Mouse (Mus musculus) liver, embryonic 13.5 days (tissue): ENCODE data around the gene Btbd1. TPM values are rescaled to one million over a fixed set of nuclear protein-coding genes. Genes with fewer than 3 reads are reported as not detected.
A peak's percentile ranks its signal among the peaks of the same experiment; 100 is the strongest.
"Not testable (repeated sequence)": the region's sequence is repeated elsewhere in the genome, so short reads cannot be mapped to it uniquely, and the experiment has no call there.

Source experiments
- ATAC-seq: fragments of 200-750 bp; cut with Nextera tagmentation; 2 replicates; pipeline ENCODE4 v1.8.0; 2017; ENCODE audit warnings: low read depth, mild to moderate bottlenecking, moderate number of reproducible peaks, moderate library complexity
- DNase-seq: peaks from one replicate; pipeline ENCODE4 v3.0.0; 2022
- H3K27ac ChIP-seq: fragments of 300-500 bp; sonication (generic); 2 replicates; pipeline ENCODE4 v1.5.1; 2015; ENCODE audit warnings: moderate library complexity, mild to moderate bottlenecking, inconsistent platforms
- H3K27me3 ChIP-seq: fragments of 300-500 bp; sonication (generic); 2 replicates; pipeline ENCODE4 v1.6.1; 2015; ENCODE audit warnings: mild to moderate bottlenecking, inconsistent platforms
- H3K36me3 ChIP-seq: fragments of 300-500 bp; sonication (generic); 2 replicates; pipeline ENCODE4 v1.6.1; 2015; ENCODE audit warnings: mild to moderate bottlenecking, inconsistent platforms
- H3K4me1 ChIP-seq: fragments of 300-500 bp; sonication (generic); replicated peaks from 2 replicates; pipeline ENCODE4 v1.6.1; 2015; ENCODE audit warnings: inconsistent platforms
- H3K4me2 ChIP-seq: fragments of 300-500 bp; sonication (generic); 2 replicates; pipeline ENCODE4 v1.6.1; 2015; ENCODE audit warnings: inconsistent platforms, mild to moderate bottlenecking, moderate library complexity
- H3K4me3 ChIP-seq: fragments of 300-500 bp; sonication (generic); replicated peaks from 2 replicates; pipeline ENCODE4 v1.5.1; 2015; ENCODE audit warnings: mild to moderate bottlenecking, inconsistent platforms
- H3K9ac ChIP-seq: fragments of 300-500 bp; sonication (generic); 2 replicates; pipeline ENCODE4 v1.6.1; 2015; ENCODE audit warnings: mild to moderate bottlenecking, inconsistent platforms
- H3K9me3 ChIP-seq: fragments of 300-500 bp; sonication (generic); replicated peaks from 2 replicates; pipeline ENCODE4 v1.6.1; 2016; ENCODE audit warnings: inconsistent platforms
- WGBS: fragments of 180-500 bp; shearing (Covaris S2); methylation state at CpG from one replicate; pipeline ENCODE4 v1.1.7; 2015; ENCODE audit not compliant: insufficient replicate concordance; 5-methylcytosine and 5-hydroxymethylcytosine counted together
- polyA plus RNA-seq: library from polyadenylated mRNA; unstranded; fragments of >200 nt; fragmentation: Nextera tagmentation; extraction: Ambion mirVana; gene quantifications from 2 replicates; pipeline ENCODE4 v1.2.1, GENCODE M21; 2015

Btbd1 gene
- polyA plus RNA-seq, 1 experiment from 2014 or later: 24.0 TPM

GRCm38 (mm10) chr7:81839746-81840145 lies 10.5 kb upstream of the Btbd1 start:
- no peak overlapping the region for H3K27ac ChIP-seq
- 44% methylated on average over 6 of the region's 6 CpGs for WGBS
- H3K36me3 ChIP-seq: no peaks in the 10 kb centered on the region
- no peak overlapping the region for H3K9ac ChIP-seq
- no peak for ATAC-seq
- no peaks in the 10 kb centered on the region for H3K9me3 ChIP-seq
- no peak overlapping the region for H3K4me3 ChIP-seq
- H3K4me1 ChIP-seq: no peaks in the 10 kb centered on the region
- no peaks in the 10 kb centered on the region for H3K27me3 ChIP-seq
- H3K4me2 ChIP-seq: no peak overlapping the region
- no peak for DNase-seq

- H3K9me3 ChIP-seq, H3K27me3 ChIP-seq, H3K36me3 ChIP-seq, H3K27ac ChIP-seq, ATAC-seq, DNase-seq, H3K4me1 ChIP-seq, H3K4me3 ChIP-seq, H3K4me2 ChIP-seq, H3K9ac ChIP-seq: not testable (repeated sequence)
- WGBS: 72% methylated on average over 5 of the region's 5 CpGs
Observed at GRCm38 (mm10) chr7:81837771-81838170, 8.5 kb upstream of the Btbd1 start.

GRCm38 (mm10) chr7:81835430-81835829 lies 6.2 kb upstream of the Btbd1 start:
- H3K9me3 ChIP-seq: no peaks in the 10 kb centered on the region
- no peak for ATAC-seq
- H3K4me3 ChIP-seq: no peak overlapping the region
- H3K36me3 ChIP-seq: no peaks in the 10 kb centered on the region
- H3K4me1 ChIP-seq: no peaks in the 10 kb centered on the region
- no peak overlapping the region for H3K9ac ChIP-seq
- 68% methylated on average over 5 of the region's 5 CpGs for WGBS
- H3K4me2 ChIP-seq: no peak overlapping the region
- no peak overlapping the region for H3K27ac ChIP-seq
- no peak for DNase-seq
- H3K27me3 ChIP-seq: no peaks in the 10 kb centered on the region

GRCm38 (mm10) chr7:81834847-81835246 lies 5.6 kb upstream of the Btbd1 start:
- H3K27me3 ChIP-seq: no peaks in the 10 kb centered on the region
- no peak overlapping the region for H3K4me2 ChIP-seq
- H3K36me3 ChIP-seq: no peaks in the 10 kb centered on the region
- H3K4me1 ChIP-seq: peaks cover 3% of the 10 kb centered on the region
- no peak overlapping the region for H3K4me3 ChIP-seq
- no peak for ATAC-seq
- H3K9ac ChIP-seq: no peak overlapping the region
- no peak for DNase-seq
- no peaks in the 10 kb centered on the region for H3K9me3 ChIP-seq
- no peak overlapping the region for H3K27ac ChIP-seq

- under 1% methylated on average over 78 of the region's 91 CpGs for WGBS
- ATAC-seq: peak; percentile 66
- H3K4me1 ChIP-seq: peaks cover 42% of the 10 kb centered on the region
Observed at GRCm38 (mm10) chr7:81828681-81829378, 401 bp downstream of the Btbd1 start.

GRCm38 (mm10) chr7:81827806-81828667 lies 1.2 kb downstream of the Btbd1 start:
- DNase-seq (no peak), ATAC-seq (0 out of 2 replicates have a peak, but pooled peaks have one; percentile 2)
- peak overlapping the region; percentile 87 for H3K27ac ChIP-seq
- H3K9me3 ChIP-seq: no peaks in the 10 kb centered on the region
- peak overlapping the region; percentile 81 for H3K4me3 ChIP-seq
- peak overlapping the region; percentile 87 for H3K9ac ChIP-seq
- WGBS: 17% methylated on average over 17 of the region's 17 CpGs
- H3K4me2 ChIP-seq: peak overlapping the region; percentile 80
- H3K36me3 ChIP-seq: 0 out of 2 replicates have a peak, but pooled peaks cover 3% of the 10 kb centered on the region
- peaks cover 45% of the 10 kb centered on the region for H3K4me1 ChIP-seq
- no peaks in the 10 kb centered on the region for H3K27me3 ChIP-seq

More at GRCm38 (mm10) chr7:81828681-81829378, 401 bp downstream of the Btbd1 start:
- H3K36me3 ChIP-seq: 0 out of 2 replicates have a peak, but pooled peaks cover 3% of the 10 kb centered on the region
- H3K9ac ChIP-seq: peak overlapping the region; percentile 87
- peak overlapping the region; percentile 80 for H3K4me2 ChIP-seq
- H3K4me3 ChIP-seq: peak overlapping the region; percentile 81
- peak overlapping the region; percentile 87 for H3K27ac ChIP-seq
- peak; percentile 38 for DNase-seq
- no peaks in the 10 kb centered on the region for H3K27me3 ChIP-seq
- H3K9me3 ChIP-seq: no peaks in the 10 kb centered on the region

- no peak overlapping the region for H3K4me3 ChIP-seq
- H3K27me3 ChIP-seq: no peaks in the 10 kb centered on the region
- no peak for ATAC-seq
- 0 out of 2 replicates have a peak, but pooled peaks cover 3% of the 10 kb centered on the region for H3K36me3 ChIP-seq
- no peak overlapping the region for H3K27ac ChIP-seq
- H3K9ac ChIP-seq: no peak overlapping the region
- H3K9me3 ChIP-seq: no peaks in the 10 kb centered on the region
- DNase-seq: no peak
- H3K4me1 ChIP-seq: peaks cover 45% of the 10 kb centered on the region
- 61% methylated on average over 3 of the region's 3 CpGs for WGBS
- H3K4me2 ChIP-seq: no peak overlapping the region
Observed at GRCm38 (mm10) chr7:81825381-81825780, 3.9 kb downstream of the Btbd1 start.

GRCm38 (mm10) chr7:81824906-81825305 lies 4.3 kb downstream of the Btbd1 start:
- 0 out of 2 replicates have a peak, but pooled peaks cover 3% of the 10 kb centered on the region for H3K36me3 ChIP-seq
- DNase-seq: no peak
- H3K27ac ChIP-seq: no peak overlapping the region
- H3K9me3 ChIP-seq: no peaks in the 10 kb centered on the region
- H3K4me3 ChIP-seq: no peak overlapping the region
- no peak for ATAC-seq
- H3K9ac ChIP-seq: no peak overlapping the region
- WGBS: 45% methylated on average over 3 of the region's 3 CpGs
- no peak overlapping the region for H3K4me2 ChIP-seq
- peaks cover 42% of the 10 kb centered on the region for H3K4me1 ChIP-seq
- no peaks in the 10 kb centered on the region for H3K27me3 ChIP-seq

GRCm38 (mm10) chr7:81806067-81806466 lies 23.2 kb downstream of the Btbd1 start:
- Histone ChIP-seq H3K4me3 (no peak overlapping the region), H3K27me3 (no peaks in the 10 kb centered on the region), H3K4me2 (no peak overlapping the region), H3K36me3 (peaks cover 32% of the 10 kb centered on the region), H3K27ac (no peak overlapping the region), H3K4me1 (peaks cover 5% of the 10 kb centered on the region), H3K9ac (no peak overlapping the region; the same call in 1 of the 2 replicates), H3K9me3 (no peaks in the 10 kb centered on the region)
- peak; percentile 59 for ATAC-seq
- WGBS: 52% methylated on average over 5 of the region's 5 CpGs
- DNase-seq: no peak

GRCm38 (mm10) chr7:81789095-81789757 lies 40.0 kb downstream of the Btbd1 start, which contains the start of gene 3110040N11Rik:
Gene 3110040N11Rik, minus strand, starts transcription at chr7:81789478.
- peak within 1 kb of the TSS; percentile 82 for H3K9ac ChIP-seq
- peak; percentile 94 for ATAC-seq
- H3K4me1 ChIP-seq: peaks cover 16% of the 10 kb centered on the region
- peak; percentile 78 for DNase-seq
- H3K36me3 ChIP-seq: peaks cover 17% of the 10 kb centered on the region
- peak within 1 kb of the TSS; percentile 95 for H3K27ac ChIP-seq
- no peaks in the 10 kb centered on the region for H3K9me3 ChIP-seq
- H3K27me3 ChIP-seq: no peaks in the 10 kb centered on the region
- H3K4me3 ChIP-seq: peak within 1 kb of the TSS; percentile 78
- WGBS: under 1% methylated on average over 38 of the region's 38 CpGs
- peak within 1 kb of the TSS; percentile 85 for H3K4me2 ChIP-seq

- Histone ChIP-seq H3K27ac (peak overlapping the region; percentile 95), H3K9me3 (no peaks in the 10 kb centered on the region), H3K36me3 (peaks cover 14% of the 10 kb centered on the region), H3K4me1 (peaks cover 16% of the 10 kb centered on the region), H3K9ac (peak overlapping the region; percentile 82), H3K4me2 (peak overlapping the region; percentile 85), H3K4me3 (peak overlapping the region; percentile 78), H3K27me3 (no peaks in the 10 kb centered on the region)
- peak; percentile 55 for ATAC-seq
- DNase-seq: no peak
- 5% methylated on average over 5 of the region's 5 CpGs for WGBS
Observed at GRCm38 (mm10) chr7:81788536-81788935, 40.7 kb downstream of the Btbd1 start.
